Mouse (Mus musculus) frontal cortex, adult 2 months (tissue): ENCODE results near the gene Iqck. TPM values are rescaled to one million over a fixed set of nuclear protein-coding genes. Genes with fewer than 3 reads are reported as not detected.

ENCODE experiments used
- DNase-seq, 2 experiments: peaks; one replicate each; pipeline ENCODE4 v3.0.0; 2022; ENCODE audit warnings: low spot score in 1 of 2; ENCODE audit errors: extremely low spot score in 1 of 2
- polyA plus RNA-seq: library from polyadenylated mRNA; depleted of rRNA; stranded (reverse); fragments of >200 nt; gene quantifications from 2 replicates; pipeline ENCODE4 v1.2.3, GENCODE M21; 2012; rRNA removed

The Iqck gene
- polyA plus RNA-seq: 9.1 and 10.0 TPM in 2 replicates

GRCm38 (mm10) chr7:118855171-118855876, at the start of gene Iqck:
Iqck (plus strand) TSS chr7:118855752.
- DNase-seq: peak; percentile 84 to 96

- DNase-seq: no peak
Measured at GRCm38 (mm10) chr7:118806631-118807411, 48.7 kb upstream of the Iqck start.

GRCm38 (mm10) chr7:118807899-118808298, 47.7 kb upstream of the Iqck start:
- peak in 1 of 2 experiments; percentile 65 for DNase-seq

- no peak for DNase-seq
Measured at GRCm38 (mm10) chr7:118811407-118812106, 44.0 kb upstream of the Iqck start.

- peak in 1 of 2 experiments; percentile 8 for DNase-seq
Measured at GRCm38 (mm10) chr7:118813592-118813991, 42.0 kb upstream of the Iqck start.

GRCm38 (mm10) chr7:118816275-118816674, 39.3 kb upstream of the Iqck start:
- DNase-seq: no peak

- no peak for DNase-seq
Measured at GRCm38 (mm10) chr7:118817741-118818140, 37.8 kb upstream of the Iqck start.

- DNase-seq: no peak
Measured at GRCm38 (mm10) chr7:118819666-118820065, 35.9 kb upstream of the Iqck start.

GRCm38 (mm10) chr7:118821356-118821755, 34.2 kb upstream of the Iqck start:
- DNase-seq: no peak

- no peak for DNase-seq
Measured at GRCm38 (mm10) chr7:118821887-118822556, 33.5 kb upstream of the Iqck start.

GRCm38 (mm10) chr7:118824451-118824850, 31.1 kb upstream of the Iqck start:
- DNase-seq: no peak

- DNase-seq: peak in 1 of 2 experiments; percentile 13
Measured at GRCm38 (mm10) chr7:118827975-118828416, 27.6 kb upstream of the Iqck start.

- DNase-seq: no peak
Measured at GRCm38 (mm10) chr7:118837901-118838300, 17.7 kb upstream of the Iqck start.

- DNase-seq: peak in 1 of 2 experiments; percentile 62
Measured at GRCm38 (mm10) chr7:118841030-118841745, 14.4 kb upstream of the Iqck start.

GRCm38 (mm10) chr7:118841796-118842195, 13.8 kb upstream of the Iqck start:
- peak in 1 of 2 experiments; percentile 56 for DNase-seq

- no peak for DNase-seq
Measured at GRCm38 (mm10) chr7:118842938-118843337, 12.6 kb upstream of the Iqck start.

- DNase-seq: no peak
Measured at GRCm38 (mm10) chr7:118845141-118845540, 10.4 kb upstream of the Iqck start.

- no peak for DNase-seq
Measured at GRCm38 (mm10) chr7:118846329-118846728, 9.2 kb upstream of the Iqck start.

GRCm38 (mm10) chr7:118848796-118849195, 6.8 kb upstream of the Iqck start:
- DNase-seq: no peak
